Mouse (Mus musculus): Measurements from ENCODE around the gene Tmc8.
"Not testable (repeated sequence)": the region's sequence is repeated elsewhere in the genome, so short reads cannot be mapped to it uniquely, and the experiment has no call there.

Tmc8 gene

GRCm38 (mm10) chr11:117824060-117824969 is 42.4 kb downstream of the Tmc8 start:
- DNase-seq (ENCODE audit: low read depth, low spot score) = peak; percentile 94

GRCm38 (mm10) chr11:117825333-117826101 is 43.6 kb downstream of the Tmc8 start, which contains the start of the genes Afmid and Tk1:
TSS of gene Afmid (plus strand) at chr11:117825924.
TSS of gene Tk1 (minus strand) at chr11:117826092.
- peak; percentile 97 for DNase-seq (ENCODE audit: low read depth, low spot score)

GRCm38 (mm10) chr11:117826164-117826563 is 44.3 kb downstream of the Tmc8 start:
- peak; percentile 85 for DNase-seq (ENCODE audit: low read depth, low spot score)

GRCm38 (mm10) chr11:117826916-117827315 is 45.0 kb downstream of the Tmc8 start:
- DNase-seq (ENCODE audit: low read depth, low spot score) = no peak

GRCm38 (mm10) chr11:117827386-117827785 is 45.5 kb downstream of the Tmc8 start:
- no peak for DNase-seq (ENCODE audit: low read depth, low spot score)

GRCm38 (mm10) chr11:117828149-117828887 is 46.4 kb downstream of the Tmc8 start:
- DNase-seq (ENCODE audit: low read depth, low spot score) = peak; percentile 67

GRCm38 (mm10) chr11:117828888-117829604 is 47.2 kb downstream of the Tmc8 start:
- DNase-seq (ENCODE audit: low read depth, low spot score) = peak; percentile 74

- DNase-seq (ENCODE audit: low read depth, low spot score) = peak; percentile 50
Measured at GRCm38 (mm10) chr11:117829671-117830215, 47.9 kb downstream of the Tmc8 start.

- no peak for DNase-seq (ENCODE audit: low read depth, low spot score)
Measured at GRCm38 (mm10) chr11:117830401-117830800, 48.5 kb downstream of the Tmc8 start.

- DNase-seq (ENCODE audit: low read depth, low spot score) = peak; percentile 61
Measured at GRCm38 (mm10) chr11:117832086-117832969, 50.5 kb downstream of the Tmc8 start.

- not testable (repeated sequence) for DNase-seq (ENCODE audit: low read depth, low spot score)
Measured at GRCm38 (mm10) chr11:117833509-117833908, 51.6 kb downstream of the Tmc8 start.

GRCm38 (mm10) chr11:117834086-117834485 is 52.2 kb downstream of the Tmc8 start:
- no peak for DNase-seq (ENCODE audit: low read depth, low spot score)

GRCm38 (mm10) chr11:117836306-117836705 is 54.4 kb downstream of the Tmc8 start:
- DNase-seq (ENCODE audit: low read depth, low spot score) = no peak

- DNase-seq (ENCODE audit: low read depth, low spot score) = no peak
Measured at GRCm38 (mm10) chr11:117838572-117838971, 56.7 kb downstream of the Tmc8 start.

GRCm38 (mm10) chr11:117839021-117839420 is 57.1 kb downstream of the Tmc8 start:
- no peak for DNase-seq (ENCODE audit: low read depth, low spot score)

GRCm38 (mm10) chr11:117840910-117841309 is 59.0 kb downstream of the Tmc8 start:
- no peak for DNase-seq (ENCODE audit: low read depth, low spot score)
